Mouse (Mus musculus) spleen, adult 2 months (tissue): ENCODE results near the gene Sf3a3.

ENCODE experiments used
- CTCF ChIP-seq: fragments of 200-500 bp; IDR thresholded peaks from 2 replicates; pipeline ENCODE4 v1.5.1; 2011; ENCODE audit warnings: mild to moderate bottlenecking, inconsistent platforms; ENCODE audit not compliant: insufficient read depth, insufficient read length, insufficient replicate concordance; ENCODE audit errors: extremely low read depth
- POLR2A ChIP-seq: fragments of 200-500 bp; IDR thresholded peaks from 2 replicates; pipeline ENCODE4 v1.6.1; 2011; ENCODE audit warnings: low read depth, low read length, inconsistent platforms

DNA sequence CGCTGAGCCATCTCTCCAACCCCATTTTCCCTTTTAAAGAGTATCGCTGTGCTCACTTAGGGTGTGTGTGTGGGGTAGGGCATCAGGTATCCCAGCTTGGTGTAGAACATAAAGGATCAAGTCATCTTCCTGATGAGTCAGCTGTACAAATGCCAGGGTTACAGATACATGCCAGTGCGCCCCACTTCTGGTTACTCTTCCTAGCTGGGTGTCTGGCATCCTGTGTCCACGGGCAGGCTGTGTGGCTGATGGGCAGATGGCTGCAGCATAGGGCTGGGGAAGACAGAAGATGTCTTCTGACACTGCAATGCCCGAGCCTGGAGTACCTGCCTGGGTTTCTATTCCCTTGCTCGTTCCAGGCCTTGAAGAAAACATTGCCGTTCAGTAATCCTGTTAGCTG is 66.8 kb downstream of the Sf3a3 start:
- no peak for TF ChIP-seq CTCF
- no peak for TF ChIP-seq POLR2A
